Mouse (Mus musculus) forelimb bud, embryonic 11.5 days (tissue): Measurements from ENCODE around the gene Epha1.

Source experiments
- DNase-seq: peaks from one replicate; pipeline ENCODE4 v3.0.0-alpha.2; 2012; ENCODE audit warnings: low read depth, low spot score

The Epha1 gene

GRCm38 (mm10) chr6:42372816-42373547 lies at the start of gene Epha1:
Epha1 (minus strand) TSS chr6:42373268.
- DNase-seq = peak; percentile 63

GRCm38 (mm10) chr6:42421439-42421838 lies 48.4 kb upstream of the Epha1 start:
- DNase-seq = no peak

DNA sequence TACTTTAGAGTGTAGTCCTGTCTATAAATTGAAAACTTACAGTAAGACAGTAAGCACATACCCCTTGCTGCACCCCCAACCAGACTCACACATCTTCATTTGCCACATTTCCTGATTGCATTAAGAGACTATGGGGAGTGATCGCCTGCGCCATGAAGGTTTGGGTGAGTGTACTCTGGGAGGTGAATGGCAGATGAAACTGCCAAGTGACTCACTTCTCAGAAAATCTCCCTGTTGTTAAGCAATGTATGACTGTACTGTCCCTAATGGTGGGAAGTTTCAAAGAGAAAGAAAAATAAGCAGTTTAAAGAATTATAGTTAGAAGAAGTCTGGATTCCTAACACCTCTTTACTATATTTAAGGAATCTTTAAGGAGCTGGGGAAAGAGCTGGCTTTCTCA lies 46.4 kb upstream of the Epha1 start:
- no peak for DNase-seq

GRCm38 (mm10) chr6:42405134-42405533 lies 32.1 kb upstream of the Epha1 start, which contains the start of gene Tas2r135:
Tas2r135 (plus strand) TSS chr6:42405434.
- no peak for DNase-seq

- no peak for DNase-seq
These were observed 26.9 kb upstream of the Epha1 start, which contains the start of gene Tas2r143 for GRCm38 (mm10) chr6:42399938-42400337. Tas2r143 (plus strand) TSS chr6:42400238.

GRCm38 (mm10) chr6:42398998-42399397 lies 25.9 kb upstream of the Epha1 start:
- no peak for DNase-seq

DNA sequence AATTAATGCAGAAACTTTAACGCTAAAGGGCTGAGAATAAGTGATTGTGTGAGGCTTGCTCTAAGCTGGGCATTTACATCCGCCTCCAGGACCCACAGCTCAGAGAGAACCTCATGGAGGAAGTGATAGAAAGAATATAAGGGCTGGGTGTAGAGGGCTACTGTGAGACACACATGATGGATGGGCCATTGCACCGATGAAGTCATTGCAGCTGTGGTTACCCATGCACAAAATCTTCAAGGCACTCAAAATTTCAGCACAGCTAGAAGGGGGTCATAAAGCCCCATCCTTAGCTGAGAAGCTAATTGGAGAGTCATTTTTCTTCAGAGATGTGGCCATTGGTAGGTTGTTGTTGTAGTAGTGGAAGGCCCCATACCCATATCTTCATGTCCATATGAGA lies 25.2 kb upstream of the Epha1 start:
- no peak for DNase-seq

GRCm38 (mm10) chr6:42397041-42397657 lies 24.1 kb upstream of the Epha1 start:
- DNase-seq = no peak

GRCm38 (mm10) chr6:42395960-42396809 lies 23.1 kb upstream of the Epha1 start:
- no peak for DNase-seq

- DNase-seq = no peak
These were observed 18.8 kb upstream of the Epha1 start for GRCm38 (mm10) chr6:42391796-42392330.

- no peak for DNase-seq
These were observed 12.6 kb upstream of the Epha1 start for GRCm38 (mm10) chr6:42385635-42386034.

DNA sequence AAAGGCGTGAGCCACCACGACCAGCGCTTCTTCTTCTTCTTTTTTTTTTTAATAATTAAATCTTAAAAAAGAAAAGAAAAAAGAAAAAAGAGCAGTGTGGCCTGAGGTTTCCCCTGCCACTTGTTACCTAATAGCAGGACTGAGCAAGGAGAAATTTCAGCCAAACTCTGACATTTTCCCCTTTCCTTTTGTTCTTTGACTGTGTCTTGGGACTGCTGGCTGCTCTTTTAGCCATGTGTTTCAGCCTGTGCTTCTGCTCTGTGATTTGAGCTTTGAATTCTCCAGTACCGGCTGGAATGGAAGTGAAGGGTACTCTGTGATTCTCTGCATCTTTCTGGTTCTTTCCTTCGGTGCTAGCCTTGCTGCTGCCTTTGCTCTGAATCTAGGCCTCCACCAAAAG lies 10.3 kb upstream of the Epha1 start:
- no peak for DNase-seq

DNA sequence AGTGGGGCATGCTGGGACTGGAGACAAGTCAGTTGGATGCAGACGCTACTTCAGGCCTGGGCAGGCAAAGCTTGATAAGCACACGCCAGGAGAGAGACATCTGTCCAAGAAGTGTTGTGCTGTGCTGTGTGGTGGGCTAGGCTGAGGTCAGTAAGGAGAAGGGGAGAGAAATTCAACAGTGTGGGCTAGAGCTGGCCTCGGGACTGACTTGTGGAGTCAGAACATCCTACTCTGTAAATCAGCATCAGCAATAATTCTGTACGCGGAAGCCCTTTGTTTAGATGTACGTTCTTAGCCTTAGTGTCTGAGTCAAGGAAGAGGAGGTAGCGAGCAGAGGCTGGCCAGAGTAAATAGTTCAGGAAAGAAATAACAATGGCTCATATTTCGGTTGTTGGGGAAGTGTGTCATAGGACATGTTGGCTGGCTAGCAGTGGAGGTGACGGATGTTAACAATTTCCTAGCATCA lies 8.9 kb upstream of the Epha1 start:
- no peak for DNase-seq

GRCm38 (mm10) chr6:42381221-42381620 lies 8.2 kb upstream of the Epha1 start:
- DNase-seq = no peak

- peak; percentile 55 for DNase-seq
These were observed 7.5 kb upstream of the Epha1 start for GRCm38 (mm10) chr6:42380416-42381144.

DNA sequence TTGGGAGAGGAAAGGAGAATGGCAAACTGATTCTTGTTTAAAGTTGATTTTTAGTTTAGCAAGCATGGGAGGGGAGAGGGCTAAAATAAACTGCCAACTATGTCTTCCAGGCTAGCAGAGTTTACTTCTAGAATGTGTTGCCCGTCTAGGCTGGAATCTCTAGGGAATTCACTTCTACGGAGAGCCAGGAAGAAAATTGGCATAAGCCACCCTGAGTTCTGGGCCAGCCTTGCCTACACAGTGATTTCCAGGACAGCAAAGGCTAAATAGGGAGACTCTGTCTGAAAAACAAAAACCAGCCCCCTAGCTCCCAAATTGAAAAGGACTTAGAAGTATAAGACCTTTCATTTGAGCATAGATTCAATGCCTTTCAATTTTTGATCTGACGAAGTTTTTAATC lies 6.5 kb upstream of the Epha1 start:
- DNase-seq = no peak

GRCm38 (mm10) chr6:42377280-42377679 lies 4.2 kb upstream of the Epha1 start:
- no peak for DNase-seq

DNA sequence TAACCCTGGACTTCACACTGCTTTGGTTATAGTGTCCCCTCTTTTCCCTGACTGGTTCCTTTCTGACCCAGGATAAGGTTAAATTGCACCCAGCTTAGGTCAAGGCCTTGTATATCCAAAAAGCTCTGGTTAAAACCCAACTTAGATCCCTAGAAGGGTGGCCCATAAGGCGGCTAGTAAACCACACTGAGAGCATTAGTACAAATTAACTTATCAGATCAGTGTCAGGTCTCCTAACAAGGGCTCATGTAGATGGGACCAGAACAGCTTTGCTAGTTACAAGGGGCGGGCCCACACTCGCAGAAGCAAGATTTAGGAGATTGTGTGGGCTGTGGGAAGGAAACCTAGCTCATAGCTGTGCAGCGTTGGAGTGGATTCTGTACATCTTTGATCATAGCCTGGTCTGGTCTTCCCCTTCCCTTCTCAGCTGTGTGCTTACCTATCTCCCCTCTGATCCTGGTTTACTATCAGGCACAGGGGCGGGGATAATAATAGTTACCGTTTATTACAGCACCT lies 3.5 kb upstream of the Epha1 start:
- no peak for DNase-seq

GRCm38 (mm10) chr6:42376016-42376415 lies 2.9 kb upstream of the Epha1 start:
- no peak for DNase-seq

- DNase-seq = no peak
These were observed 2.1 kb upstream of the Epha1 start for GRCm38 (mm10) chr6:42375131-42375530.

GRCm38 (mm10) chr6:42374701-42375100 lies 1.6 kb upstream of the Epha1 start:
- DNase-seq = no peak
